Comparison of ENCODE assay signal across 10 mouse cellular contexts in genomic region chr5:126651367-126651766, GRCm38 (mm10).
DNase-seq lines count a peak whose midpoint lies in the region; ATAC-seq and TF ChIP-seq lines count a peak whose summit lies in the region.
"Had no signal": no experiment of that assay in that cellular context is flagged by ENCODE, and none has a peak within 500 bp of the region (broad histone marks: within the 10 kb centered on the region; RNA-seq: fewer than 3 reads in every experiment).

No protein-coding gene starts in this region.

- H3K4me1 ChIP-seq in liver, embryonic 12.5 days = no peaks in the 10 kb centered on the region
- no peaks in the 10 kb centered on the region for H3K4me1 ChIP-seq in hindbrain, postnatal 0 days (ENCODE audit: insufficient read depth, low read length)
- H3K4me1 ChIP-seq in cerebellum, adult 2 months (ENCODE audit: control insufficient read depth, insufficient read depth, low read length) = no peaks in the 10 kb centered on the region
- H3K4me1 ChIP-seq: hindbrain, embryonic 15.5 days; neural tube, embryonic 12.5 days had no signal

- no peak overlapping the region for H3K4me2 ChIP-seq in liver, embryonic 12.5 days
- H3K4me2 ChIP-seq in hindbrain, postnatal 0 days (ENCODE audit: low read depth, low read length) = no peak overlapping the region
- H3K4me2 ChIP-seq: hindbrain, embryonic 15.5 days; neural tube, embryonic 12.5 days had no signal

- TF ChIP-seq CTCF in hindbrain, postnatal 0 days (IDR thresholded peaks at IDR 0.05; ENCODE audit: low read depth) = no peak
- TF ChIP-seq CTCF in cerebellum, adult 2 months (IDR thresholded peaks at IDR 0.05; ENCODE audit: borderline replicate concordance, insufficient read depth, low read depth, low read length) = no peak

- no peaks in the 10 kb centered on the region for H3K27me3 ChIP-seq in liver, embryonic 12.5 days (replicated peaks)
- H3K27me3 ChIP-seq in hindbrain, postnatal 0 days (ENCODE audit: insufficient read depth, low read length) = no peaks in the 10 kb centered on the region
- no peaks in the 10 kb centered on the region for H3K27me3 ChIP-seq in cerebellum, adult 2 months (ENCODE audit: control insufficient read depth, insufficient read depth, low read length)
- H3K27me3 ChIP-seq: hindbrain, embryonic 15.5 days; neural tube, embryonic 12.5 days had no signal

- no peak overlapping the region for H3K9ac ChIP-seq in liver, embryonic 12.5 days
- H3K9ac ChIP-seq in hindbrain, postnatal 0 days (replicated peaks; ENCODE audit: low read length) = no peak overlapping the region
- H3K9ac ChIP-seq: hindbrain, embryonic 15.5 days; neural tube, embryonic 12.5 days had no signal

- TF ChIP-seq POLR2A in cerebellum, adult 2 months (IDR thresholded peaks at IDR 0.05; ENCODE audit: borderline replicate concordance, insufficient read depth, low read length) = no peak

- ATAC-seq in liver, embryonic 12.5 days = no peak
- ATAC-seq in hindbrain, postnatal 0 days = no peak

- H3K36me3 ChIP-seq in liver, embryonic 12.5 days = no peaks in the 10 kb centered on the region
- no peaks in the 10 kb centered on the region for H3K36me3 ChIP-seq in hindbrain, postnatal 0 days (ENCODE audit: insufficient read depth, low read length)
- H3K36me3 ChIP-seq: hindbrain, embryonic 15.5 days; neural tube, embryonic 12.5 days had no signal

- intact Hi-C loops in left cerebral cortex, postnatal 14 days (cut with DNase I) = no loop called here

- H3K27ac ChIP-seq in liver, embryonic 12.5 days = no peak overlapping the region
- H3K27ac ChIP-seq in hindbrain, postnatal 0 days = no peak overlapping the region
- H3K27ac ChIP-seq in cerebellum, adult 2 months (ENCODE audit: insufficient read depth, low read length) = no peak overlapping the region
- H3K27ac ChIP-seq: hindbrain, embryonic 15.5 days; neural tube, embryonic 12.5 days had no signal

- DNase-seq in liver = peak; percentile 45
- peak; percentile 2 for DNase-seq in adrenal gland, adult 8-10 months
- DNase-seq in hindbrain, postnatal 0 days (ENCODE audit: low spot score) = peak; percentile 50
- peak; percentile 33 for DNase-seq in ovary, postnatal 14 days (ENCODE audit: low spot score)
- DNase-seq in left cerebral cortex, postnatal 14 days (ENCODE audit: low spot score in 2 of 2) = no peak
- no peak for DNase-seq in cerebellum, adult 2 months
- DNase-seq in T-cell, adult 2 months (ENCODE audit: low spot score) = no peak

- peaks cover 14% of the 10 kb centered on the region; the same call in 1 of the 2 replicates for H3K9me3 ChIP-seq in liver, embryonic 12.5 days (replicated peaks)
- H3K9me3 ChIP-seq in hindbrain, postnatal 0 days (ENCODE audit: low read length) = no peaks in the 10 kb centered on the region
- H3K9me3 ChIP-seq: hindbrain, embryonic 15.5 days; neural tube, embryonic 12.5 days had no signal

- WGBS in liver, embryonic 12.5 days (ENCODE audit: insufficient replicate concordance) = 12% methylated on average over 3 of the region's 3 CpGs
- WGBS in hindbrain, postnatal 0 days = 29% methylated on average over 3 of the region's 3 CpGs
- WGBS in cerebellum, adult 2 months = 33% methylated on average over 3 of the region's 3 CpGs

- H3K4me3 ChIP-seq in liver, embryonic 12.5 days = no peak overlapping the region
- H3K4me3 ChIP-seq in hindbrain, postnatal 0 days (ENCODE audit: low read length) = no peak overlapping the region
- H3K4me3 ChIP-seq in cerebellum, adult 2 months (replicated peaks; ENCODE audit: insufficient read depth, low read depth, low read length) = no peak overlapping the region
- H3K4me3 ChIP-seq: hindbrain, embryonic 15.5 days; neural tube, embryonic 12.5 days had no signal

Comparison
In these comparisons a context has a peak if more than half of its experiments do, and no peak if none do; other contexts are left out.
1. DNase-seq: peak in liver (single experiment), adrenal gland, adult 8-10 months (single experiment), hindbrain, postnatal 0 days (single experiment) and ovary, postnatal 14 days (single experiment); none in left cerebral cortex, postnatal 14 days (0 of 2), cerebellum, adult 2 months (0 of 2) and T-cell, adult 2 months (single experiment).